Mouse (Mus musculus): ENCODE measurements around the gene Scn3a. TPM values are rescaled to one million over a fixed set of nuclear protein-coding genes. Genes with fewer than 3 reads are reported as not detected.

Scn3a gene
- total and polyA plus RNA-seq, 3 experiments = 0.13 to 0.33 (median 0.24) TPM

GRCm38 (mm10) chr2:65490450-65490849 lies 77.0 kb downstream of the Scn3a start:
- H3K27me3 ChIP-seq (replicated peaks) = no peaks in the 10 kb centered on the region
- TF ChIP-seq BHLHE40 (IDR thresholded peaks at IDR 0.05; ENCODE audit: low read depth, low read length) (peak; percentile 16; the same call in 1 of the 2 replicates), USF2 (conservative IDR thresholded peaks at IDR 0.05; ENCODE audit: low read depth, low read length) (no peak), NELFE (IDR thresholded peaks at IDR 0.05; ENCODE audit: low read depth, low read length) (no peak)
- DNase-seq (ENCODE audit: extremely low read depth) = no peak
- no peak overlapping the region for H3K4me3 ChIP-seq (replicated peaks in 1 of 3; ENCODE audit: low read depth in 2 of 3, low read length in 2 of 3, poor library complexity in 1 of 3)
- no peaks in the 10 kb centered on the region for H3K79me2 ChIP-seq (replicated peaks; ENCODE audit: control insufficient read depth, extremely low read depth, insufficient read depth, poor library complexity, severe bottlenecking)
- peaks cover 5 to 12% of the 10 kb centered on the region in 2 experiments; a peak in 3 of 4 replicates for H3K4me1 ChIP-seq (ENCODE audit: control insufficient read depth in 1 of 2, insufficient read depth in 2 of 2)
- H3K9me3 ChIP-seq (replicated peaks; ENCODE audit: low read length) = no peaks in the 10 kb centered on the region
- in situ Hi-C loops (cut with MboI; ENCODE audit: low pct_ligation_motif_present, low pct_unique_long_range_greater_than_20kb, low sequenced_read_pairs) (no loop called here), dilution Hi-C loops (cut with MboI; ENCODE audit: extremely low pct_ligation_motif_present, extremely low pct_unique_long_range_greater_than_20kb, low sequenced_read_pairs) (no loop called here)
- H3K27ac ChIP-seq (ENCODE audit: insufficient read depth, low read depth) = no peak overlapping the region
- no peaks in the 10 kb centered on the region for H3K36me3 ChIP-seq (replicated peaks in 1 of 2; ENCODE audit: control insufficient read depth in 1 of 2, insufficient read depth in 1 of 2, low read length in 1 of 2)
- H3K4me2 ChIP-seq (ENCODE audit: insufficient read depth, low read depth, poor library complexity, severe bottlenecking) = 0 out of 2 replicates have a peak overlapping the region, but pooled peaks have one; percentile 34
- H3K9ac ChIP-seq (ENCODE audit: insufficient read depth, low read depth) = no peak overlapping the region

GRCm38 (mm10) chr2:65483434-65483833 lies 84.0 kb downstream of the Scn3a start:
- Histone ChIP-seq H3K4me1 (ENCODE audit: control insufficient read depth in 1 of 2, insufficient read depth in 2 of 2) (peaks cover 8 to 28% of the 10 kb centered on the region in 2 experiments; a peak in 3 of 4 replicates), H3K4me2 (ENCODE audit: insufficient read depth, low read depth, poor library complexity, severe bottlenecking) (peak overlapping the region; percentile 74), H3K4me3 (replicated peaks in 1 of 3; ENCODE audit: low read depth in 2 of 3, low read length in 2 of 3, poor library complexity in 1 of 3) (no peak overlapping the region), H3K79me2 (replicated peaks; ENCODE audit: control insufficient read depth, extremely low read depth, insufficient read depth, poor library complexity, severe bottlenecking) (no peaks in the 10 kb centered on the region), H3K36me3 (replicated peaks in 1 of 2; ENCODE audit: control insufficient read depth in 1 of 2, insufficient read depth in 1 of 2, low read length in 1 of 2) (no peaks in the 10 kb centered on the region), H3K27ac (ENCODE audit: insufficient read depth, low read depth) (no peak overlapping the region), H3K9ac (ENCODE audit: insufficient read depth, low read depth) (no peak overlapping the region), H3K9me3 (replicated peaks; ENCODE audit: low read length) (no peaks in the 10 kb centered on the region), H3K27me3 (replicated peaks) (no peaks in the 10 kb centered on the region)
- in situ Hi-C loops (cut with MboI; ENCODE audit: low pct_ligation_motif_present, low pct_unique_long_range_greater_than_20kb, low sequenced_read_pairs) = no loop called here
- DNase-seq (ENCODE audit: extremely low read depth) = peak; percentile 42
- peak; percentile 70 for TF ChIP-seq BHLHE40 (IDR thresholded peaks at IDR 0.05; ENCODE audit: low read depth, low read length)
- TF ChIP-seq RAD21 (IDR thresholded peaks at IDR 0.05; ENCODE audit: low read depth, low read length) = no peak
- peak; percentile 53; the same call in 1 of the 2 replicates for TF ChIP-seq ETS1 (conservative IDR thresholded peaks at IDR 0.05; ENCODE audit: low read depth, low read length)
- TF ChIP-seq RCOR1 (conservative IDR thresholded peaks at IDR 0.05; ENCODE audit: low read depth, low read length) = no peak
- TF ChIP-seq IRF4 (IDR thresholded peaks at IDR 0.05; ENCODE audit: low read depth, low read length) = peak; percentile 61; the same call in 1 of the 2 replicates
- TF ChIP-seq MEF2A (IDR thresholded peaks at IDR 0.05; ENCODE audit: borderline replicate concordance, low read depth, low read length) = peak; percentile 93
- TF ChIP-seq JUN (IDR thresholded peaks at IDR 0.05; ENCODE audit: insufficient read depth, low read depth, low read length) = peak; percentile 53
- dilution Hi-C loops (cut with MboI; ENCODE audit: extremely low pct_ligation_motif_present, extremely low pct_unique_long_range_greater_than_20kb, low sequenced_read_pairs) = no loop called here

- Histone ChIP-seq H3K9ac (ENCODE audit: insufficient read depth, low read depth) (no peak overlapping the region), H3K4me2 (ENCODE audit: insufficient read depth, low read depth, poor library complexity, severe bottlenecking) (no peak overlapping the region), H3K27ac (ENCODE audit: insufficient read depth, low read depth) (no peak overlapping the region), H3K9me3 (replicated peaks; ENCODE audit: low read length) (no peaks in the 10 kb centered on the region), H3K4me1 (ENCODE audit: control insufficient read depth in 1 of 2, insufficient read depth in 2 of 2) (peaks cover 5 to 21% of the 10 kb centered on the region in 2 experiments; a peak in 3 of 4 replicates), H3K4me3 (replicated peaks in 1 of 3; ENCODE audit: low read depth in 2 of 3, low read length in 2 of 3, poor library complexity in 1 of 3) (no peak overlapping the region), H3K36me3 (replicated peaks in 1 of 2; ENCODE audit: control insufficient read depth in 1 of 2, insufficient read depth in 1 of 2, low read length in 1 of 2) (no peaks in the 10 kb centered on the region), H3K79me2 (replicated peaks; ENCODE audit: control insufficient read depth, extremely low read depth, insufficient read depth, poor library complexity, severe bottlenecking) (no peaks in the 10 kb centered on the region), H3K27me3 (replicated peaks) (no peaks in the 10 kb centered on the region)
- TF ChIP-seq BHLHE40 (IDR thresholded peaks at IDR 0.05; ENCODE audit: low read depth, low read length) = peak; percentile 24; the same call in 1 of the 2 replicates
- TF ChIP-seq EP300 (IDR thresholded peaks at IDR 0.05; ENCODE audit: low read length) = peak; percentile 48
- no peak for TF ChIP-seq NRF1 (IDR thresholded peaks at IDR 0.05; ENCODE audit: low read depth, low read length)
- in situ Hi-C loops (cut with MboI; ENCODE audit: low pct_ligation_motif_present, low pct_unique_long_range_greater_than_20kb, low sequenced_read_pairs) = no loop called here
- dilution Hi-C loops (cut with MboI; ENCODE audit: extremely low pct_ligation_motif_present, extremely low pct_unique_long_range_greater_than_20kb, low sequenced_read_pairs) = no loop called here
- no peak for DNase-seq (ENCODE audit: extremely low read depth)
These were observed 86.3 kb downstream of the Scn3a start for GRCm38 (mm10) chr2:65481007-65481672.

All from CH12.LX (cell line).